Mouse (Mus musculus) naive thymus-derived CD4-positive, alpha-beta T cell, adult 5 months (primary cell): Measurements from ENCODE around the gene Mrpl1. TPM values are rescaled to one million over a fixed set of nuclear protein-coding genes. Genes with fewer than 3 reads are reported as not detected.

ENCODE experiments used
- polyA plus RNA-seq: library from polyadenylated mRNA; unstranded; fragments of 100-300 nt; shearing (Covaris generic); gene quantifications from one replicate; pipeline ENCODE4 v1.2.1, GENCODE M21; 2017

Gene Mrpl1
- 12.8 TPM for polyA plus RNA-seq

GRCm38 (mm10) chr5:96209459-96209858 lies at the start of gene Mrpl1:
TSS of gene Mrpl1 (plus strand) at chr5:96209493.

GRCm38 (mm10) chr5:96164021-96164411 lies 45.3 kb upstream of the Mrpl1 start, which contains the start of gene Cnot6l:
TSS of gene Cnot6l (minus strand) at chr5:96164171.

Other genes with a start within 250 kb of the Mrpl1 start
- 103 TPM for gene Cnot6l, start 45.3 kb upstream of the Mrpl1 start, polyA plus RNA-seq
- 0.09 TPM for gene Fras1, start 164.5 kb downstream of the Mrpl1 start, polyA plus RNA-seq